Mouse (Mus musculus) stomach, postnatal 0 days (tissue): ENCODE results near the gene Slc4a10.

ENCODE experiments used
- CTCF ChIP-seq: IDR thresholded peaks from 2 replicates; pipeline ENCODE4 v1.5.1; 2016; ENCODE audit warnings: antibody characterized with exemption, low read depth, mild to moderate bottlenecking, moderate library complexity
- EP300 ChIP-seq: optimal IDR thresholded peaks from 2 replicates; pipeline ENCODE3; 2016; ENCODE audit warnings: antibody characterized with exemption

DNA sequence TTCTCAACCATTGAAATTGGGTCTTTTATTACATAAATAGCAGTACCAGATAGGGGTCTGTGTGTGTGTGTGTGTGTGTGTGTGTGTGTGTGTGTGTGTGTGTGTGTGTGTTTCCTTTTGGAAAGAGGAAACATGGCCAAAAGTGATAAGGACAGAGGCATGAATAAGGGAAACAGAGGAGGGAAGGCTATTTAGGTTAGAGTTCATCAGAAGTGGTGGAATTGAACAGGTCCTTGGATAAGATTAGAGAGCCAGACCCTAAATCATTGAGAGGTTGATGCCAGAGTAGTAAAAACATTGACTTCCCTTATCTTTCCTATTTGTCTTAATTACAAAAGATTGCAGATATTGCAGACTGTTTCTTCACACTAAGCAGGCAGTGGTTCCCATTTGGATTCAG is 181.3 kb downstream of the Slc4a10 start:
- TF ChIP-seq CTCF (no peak), EP300 (no peak)
